Mouse (Mus musculus) cerebellum, postnatal 36 days (tissue): Measurements from ENCODE around the gene Tax1bp3.

ENCODE experiments used
- DNase-seq, 2 experiments: peaks; one replicate each; pipeline ENCODE4 v3.0.0; 2021 to 2022; ENCODE audit warnings: mixed read lengths in 2 of 2

Tax1bp3 gene

GRCm38 (mm10) chr11:73232513-73232912 lies 55.6 kb downstream of the Tax1bp3 start:
- DNase-seq: no peak
